Mouse (Mus musculus): ENCODE data around the gene Col4a6.

- TF ChIP-seq EP300 (IDR thresholded peaks at IDR 0.05; ENCODE audit: low read depth): no peak
- TF ChIP-seq CTCF (IDR thresholded peaks at IDR 0.05; ENCODE audit: low read depth): no peak
Observed at GRCm38 (mm10) chrX:141195036-141195435, 278.8 kb downstream of the Col4a6 start.
